Mouse (Mus musculus) embryo, embryonic 9.5 days (tissue): ENCODE data around the gene Adam26b.
"Not testable (repeated sequence)": the region's sequence is repeated elsewhere in the genome, so short reads cannot be mapped to it uniquely, and the experiment has no call there.

ENCODE experiments used
- DNase-seq: peaks from one replicate; pipeline ENCODE4 v3.0.0-alpha.2; 2017; ENCODE audit errors: extremely low spot score

Adam26b gene

GRCm38 (mm10) chr8:43528006-43528405 is at the start of gene Adam26b:
TSS of gene Adam26b (minus strand) at chr8:43528106.
- not testable (repeated sequence) for DNase-seq

GRCm38 (mm10) chr8:43576607-43577006 is 48.7 kb upstream of the Adam26b start, which contains the start of gene Adam26a:
TSS of gene Adam26a (minus strand) at chr8:43576707.
- not testable (repeated sequence) for DNase-seq
